In genomic region chr4:122898313-122898712, GRCm38 (mm10) we compare ENCODE assay signal across 9 mouse cellular contexts. TPM values are rescaled to one million over a fixed set of nuclear protein-coding genes. Genes with fewer than 3 reads are reported as not detected.
DNase-seq lines count a peak whose midpoint lies in the region; ATAC-seq and TF ChIP-seq lines count a peak whose summit lies in the region.
"Had no signal": no experiment of that assay in that cellular context is flagged by ENCODE, and none has a peak within 500 bp of the region (broad histone marks: within the 10 kb centered on the region; RNA-seq: fewer than 3 reads in every experiment).

No protein-coding gene starts in this region.

- 18% methylated on average over 5 of the region's 5 CpGs for WGBS in limb, embryonic 13.5 days

- no peak for TF ChIP-seq POLR2A in embryonic fibroblast, embryonic 13.5 days (IDR thresholded peaks at IDR 0.05; ENCODE audit: low read depth, low read length)

- no peak overlapping the region for H3K4me2 ChIP-seq in limb, embryonic 13.5 days (replicated peaks)

- no peak overlapping the region for H3K4me3 ChIP-seq in embryonic fibroblast, embryonic 13.5 days (ENCODE audit: insufficient read depth, low read length)
- no peak overlapping the region for H3K4me3 ChIP-seq in limb, embryonic 13.5 days
- H3K4me3 ChIP-seq: erythroblast, embryonic 14.5 days had no signal

- TF ChIP-seq CTCF in embryonic fibroblast, embryonic 13.5 days (IDR thresholded peaks at IDR 0.05; ENCODE audit: borderline replicate concordance, insufficient read depth, low read length): peak; percentile 38; the same call in 1 of the 2 replicates

- peak; percentile 84 for DNase-seq in layer of hippocampus, adult 11-12 months (ENCODE audit: low spot score)
- DNase-seq in layer of hippocampus, adult 9-10 months (ENCODE audit: low spot score): no peak
- DNase-seq in adipocyte (ENCODE audit: low spot score): peak; percentile 81
- peak; percentile 54 to 69 for DNase-seq in natural killer cell, adult 2 months (ENCODE audit: low spot score in 2 of 2)
- peak; percentile 25 for DNase-seq in urinary bladder, adult 2 months (ENCODE audit: low spot score)

- H3K4me1 ChIP-seq in embryonic fibroblast, embryonic 13.5 days (ENCODE audit: control insufficient read depth, insufficient read depth, low read length): no peaks in the 10 kb centered on the region
- H3K4me1 ChIP-seq in limb, embryonic 13.5 days: no peaks in the 10 kb centered on the region

- no peak overlapping the region for H3K27ac ChIP-seq in embryonic fibroblast, embryonic 13.5 days (ENCODE audit: insufficient read depth, low read length)
- H3K27ac ChIP-seq in limb, embryonic 13.5 days: no peak overlapping the region

- no peaks in the 10 kb centered on the region for H3K36me3 ChIP-seq in limb, embryonic 13.5 days

- H3K9ac ChIP-seq in limb, embryonic 13.5 days: no peak overlapping the region

- H3K9me3 ChIP-seq in limb, embryonic 13.5 days: no peaks in the 10 kb centered on the region

- H3K27me3 ChIP-seq in limb, embryonic 13.5 days: 0 out of 2 replicates have a peak, but pooled peaks cover 3% of the 10 kb centered on the region

- ATAC-seq in inflammation-experienced regulatory T-cells, adult 6 months: peak; percentile 100
- peak; percentile 48; the same call in 1 of the 2 replicates for ATAC-seq in limb, embryonic 13.5 days (ENCODE audit: low FRiP score, low read depth)

RNA-seq across cellular contexts. Expression of gene Cap1, which starts 12.5 kb away (rescaled TPM):
- polyA plus RNA-seq in embryonic fibroblast, embryonic 13.5 days (2011; ENCODE audit: insufficient read length, low read depth, missing spikeins): 317 and 412 TPM in 2 replicates
- 100 to 1,000 TPM; 303 to 446 (median 377) TPM for polyA plus RNA-seq in inflammation-experienced regulatory T-cells, adult 6 months (2017; shearing (Covaris generic))
- polyA plus RNA-seq in limb, embryonic 13.5 days (2015; fragmentation: Nextera tagmentation; extraction: Ambion mirVana): 70.4 and 71.3 TPM in 2 replicates
- 129 and 179 TPM in 2 replicates for polyA plus RNA-seq in urinary bladder, adult 2 months (2012; rRNA removed)
